Mouse (Mus musculus) C2C12 (cell line): ENCODE measurements around the gene Pla1a.

Source experiments
- CEBPB ChIP-seq: IDR thresholded peaks from one replicate; pipeline ENCODE4 v1.6.1; 2011; ENCODE audit warnings: low read depth, mild to moderate bottlenecking, control low read depth, moderate library complexity
- CTCF ChIP-seq: IDR thresholded peaks from one replicate; pipeline ENCODE4 v1.5.1; 2011; ENCODE audit not compliant: control insufficient read depth, insufficient read depth, insufficient read length
- FOSL1 ChIP-seq: IDR thresholded peaks from one replicate; pipeline ENCODE4 v1.8.0; 2011; ENCODE audit warnings: mild to moderate bottlenecking, low read length; ENCODE audit not compliant: poor library complexity, insufficient read depth, severe bottlenecking
- MAX ChIP-seq: IDR thresholded peaks from one replicate; pipeline ENCODE4 v1.6.1; 2011; ENCODE audit warnings: mild to moderate bottlenecking, control low read depth
- MYOG ChIP-seq: IDR thresholded peaks from one replicate; pipeline ENCODE4 v1.6.1; 2011; ENCODE audit not compliant: control insufficient read depth, insufficient read length; ENCODE audit errors: extremely low read depth
- USF1 ChIP-seq: IDR thresholded peaks from one replicate; pipeline ENCODE4 v1.6.1; 2011; ENCODE audit warnings: low read depth, mild to moderate bottlenecking, control low read depth, moderate library complexity

GRCm38 (mm10) chr16:38443721-38444464, 10.9 kb upstream of the Pla1a start:
- TF ChIP-seq CTCF (no peak), MAX (no peak), MYOG (no peak), FOSL1 (no peak), USF1 (no peak), CEBPB (no peak)
